Mouse (Mus musculus): ENCODE measurements around the gene Nags. TPM values are rescaled to one million over a fixed set of nuclear protein-coding genes. Genes with fewer than 3 reads are reported as not detected.

The Nags gene
- total RNA-seq, 2 experiments from 2014 or later = not detected

Other genes with a start within 250 kb of the Nags start
- under 1 TPM in 1 of 2 experiments, not detected in 1; 0.41 TPM for gene Sost, start 178.5 kb upstream of the Nags start, total RNA-seq (2021)
- gene Cfap97d1, start 161.2 kb upstream of the Nags start, total RNA-seq (2021) = not detected
- 100 to 1,000 TPM; 122 to 136 TPM for gene Dusp3, start 158.5 kb upstream of the Nags start, total RNA-seq (2021)
- gene Mpp3, start 117.1 kb upstream of the Nags start, total RNA-seq (2021) = 10 to 100 TPM; 76.8 to 83.7 TPM
- gene Cd300lg, start 104.0 kb upstream of the Nags start, total RNA-seq (2021) = 10 to 100 TPM; 18.0 to 20.4 TPM
- 1 to 10 TPM; 1.1 to 1.5 TPM for gene Mpp2, start 57.0 kb upstream of the Nags start, total RNA-seq (2021)
- not detected for gene Ppy, start 44.2 kb upstream of the Nags start, total RNA-seq (2021)
- gene Pyy, start 37.7 kb upstream of the Nags start, total RNA-seq (2021) = not detected
- gene Tmem101, start 10.9 kb downstream of the Nags start, total RNA-seq (2021) = 10 to 100 TPM; 13.7 to 15.9 TPM
- gene Lsm12, start 39.8 kb downstream of the Nags start, total RNA-seq (2021) = 10 to 100 TPM; 83.1 to 84.4 TPM
- 10 to 100 TPM; 32.2 to 34.6 TPM for gene G6pc3, start 44.1 kb downstream of the Nags start, total RNA-seq (2021)
- 10 to 100 TPM; 68.5 to 86.9 TPM for gene Hdac5, start 84.7 kb downstream of the Nags start, total RNA-seq (2021)
- gene BC030867, start 103.4 kb downstream of the Nags start, total RNA-seq (2021) = 1 to 10 TPM in 1 of 2 experiments, under 1 TPM in 1; 0.99 to 1.2 TPM
- 10 to 100 TPM; 48.7 to 54.4 TPM for gene Asb16, start 123.2 kb downstream of the Nags start, total RNA-seq (2021)
- gene Tmub2, start 139.4 kb downstream of the Nags start, total RNA-seq (2021) = 10 to 100 TPM; 15.7 to 18.9 TPM
- gene Atxn7l3, start 151.1 kb downstream of the Nags start, total RNA-seq (2021) = 10 to 100 TPM; 20.8 to 25.5 TPM
- 10 to 100 TPM; 56.0 to 64.8 TPM for gene Ubtf, start 174.2 kb downstream of the Nags start, total RNA-seq (2021)
- 10 to 100 TPM in 1 of 2 experiments, 1 to 10 TPM in 1; 2.1 to 10.7 TPM for gene Slc4a1, start 220.7 kb downstream of the Nags start, total RNA-seq (2021)
- 1 to 10 TPM in 1 of 2 experiments, under 1 TPM in 1; 0.87 to 1.9 TPM for gene Rundc3a, start 247.9 kb downstream of the Nags start, total RNA-seq (2021)

Measured in gastrocnemius, postnatal 10 days (tissue).